Mouse (Mus musculus): ENCODE measurements around the gene Mybpc3.

DNA sequence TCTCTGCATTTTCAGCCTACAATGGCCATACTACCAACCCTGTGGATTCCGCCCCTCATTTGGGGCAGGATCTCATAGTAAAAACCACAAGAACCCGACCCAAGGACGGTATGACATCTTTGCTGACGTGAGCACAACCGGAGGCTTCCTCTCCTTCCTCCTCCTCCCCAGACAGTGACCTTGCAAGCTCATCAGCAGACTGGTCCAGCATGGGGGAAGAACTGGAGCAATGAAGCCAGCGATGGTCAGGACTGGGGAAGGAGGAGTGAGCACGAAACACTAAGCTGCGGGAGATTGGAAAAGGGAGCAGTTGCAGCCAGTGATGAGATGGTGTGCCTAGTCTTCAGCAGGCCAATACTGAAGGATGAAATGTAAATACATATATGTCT lies 64.1 kb downstream of the Mybpc3 start:
- TF ChIP-seq CTCF (conservative IDR thresholded peaks at IDR 0.05; ENCODE audit: insufficient read depth, insufficient read length, low read depth, low read length) (no peak), POLR2A (IDR thresholded peaks at IDR 0.05; ENCODE audit: low read depth, low read length) (no peak)

Measured in kidney, adult 2 months (tissue).